Mouse (Mus musculus): ENCODE measurements around the gene Ttll11. TPM values are rescaled to one million over a fixed set of nuclear protein-coding genes. Genes with fewer than 3 reads are reported as not detected.

Gene Ttll11
- polyA plus RNA-seq, 1 experiment from 2014 or later: 1.00 TPM

Other genes with a start within 250 kb of the Ttll11 start
- gene Ndufa8, start 69.5 kb upstream of the Ttll11 start, polyA plus RNA-seq (2014; fragmentation: Nextera tagmentation; extraction: Ambion mirVana): 464 and 494 TPM in 2 replicates
- not detected in 2 replicates for gene Morn5, start 69.5 kb upstream of the Ttll11 start, polyA plus RNA-seq (2014; fragmentation: Nextera tagmentation; extraction: Ambion mirVana)
- gene Lhx6, start 125.5 kb upstream of the Ttll11 start, polyA plus RNA-seq (2014; fragmentation: Nextera tagmentation; extraction: Ambion mirVana): 1.5 and 1.6 TPM in 2 replicates
- gene Mrrf, start 156.5 kb upstream of the Ttll11 start, polyA plus RNA-seq (2014; fragmentation: Nextera tagmentation; extraction: Ambion mirVana): 42.7 and 45.1 TPM in 2 replicates
- 66.1 and 66.3 TPM in 2 replicates for gene Rbm18, start 156.9 kb upstream of the Ttll11 start, polyA plus RNA-seq (2014; fragmentation: Nextera tagmentation; extraction: Ambion mirVana)